Mouse (Mus musculus): Measurements from ENCODE around the gene Olah. TPM values are rescaled to one million over a fixed set of nuclear protein-coding genes. Genes with fewer than 3 reads are reported as not detected.
"Not testable (repeated sequence)": the region's sequence is repeated elsewhere in the genome, so short reads cannot be mapped to it uniquely, and the experiment has no call there.

Olah gene
- polyA plus RNA-seq (2016; fragmentation: Nextera tagmentation; extraction: Ambion mirVana), result not detected in 2 replicates

DNA sequence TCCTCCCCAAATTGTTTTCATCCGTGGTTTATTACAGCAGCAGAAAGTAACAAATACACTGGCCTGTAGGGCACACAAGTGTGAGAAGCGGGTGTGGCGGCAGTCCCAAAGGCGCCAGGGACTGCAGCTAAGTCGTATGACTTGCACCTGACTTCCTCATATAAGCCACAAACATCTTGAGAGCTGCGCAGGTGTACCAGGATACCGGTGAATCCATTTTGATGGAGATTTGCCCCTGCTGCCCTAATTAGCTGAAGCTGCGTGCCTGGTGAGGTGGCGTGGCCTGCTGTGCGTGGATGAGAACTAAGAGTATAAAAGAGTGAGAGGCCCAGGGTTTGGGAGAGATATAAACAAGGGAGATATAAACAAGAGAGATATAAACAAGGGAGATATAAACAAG, at the start of gene Olah:
Olah (minus strand) TSS at position 101 of the 400 bp plus-strand sequence.
- ATAC-seq (ENCODE audit: low FRiP score, low read depth); H3K36me3 ChIP-seq; H3K27ac ChIP-seq (replicated peaks); H3K9ac ChIP-seq (replicated peaks); H3K27me3 ChIP-seq; H3K4me1 ChIP-seq; H3K4me3 ChIP-seq; H3K9me3 ChIP-seq; H3K4me2 ChIP-seq (replicated peaks): not testable (repeated sequence)
- WGBS, result 70% methylated on average over 10 of the region's 10 CpGs

GRCm38 (mm10) chr2:3445984-3446383, 49.0 kb upstream of the Olah start:
- H3K4me3 ChIP-seq, result no peak overlapping the region
- no peak overlapping the region for H3K4me2 ChIP-seq (replicated peaks)
- no peaks in the 10 kb centered on the region for H3K9me3 ChIP-seq
- peaks cover 35% of the 10 kb centered on the region for H3K36me3 ChIP-seq
- H3K27ac ChIP-seq (replicated peaks), result no peak overlapping the region
- no peak for ATAC-seq (ENCODE audit: low FRiP score, low read depth)
- no peaks in the 10 kb centered on the region for H3K4me1 ChIP-seq
- WGBS, result 89% methylated on average over 4 of the region's 4 CpGs
- H3K9ac ChIP-seq (replicated peaks), result no peak overlapping the region
- H3K27me3 ChIP-seq, result no peaks in the 10 kb centered on the region

- no peak for ATAC-seq (ENCODE audit: low FRiP score, low read depth)
- peaks cover 42% of the 10 kb centered on the region for H3K36me3 ChIP-seq
- no peak overlapping the region for H3K27ac ChIP-seq (replicated peaks)
- WGBS, result 89% methylated on average over 7 of the region's 7 CpGs
- no peak overlapping the region for H3K4me3 ChIP-seq
- no peak overlapping the region for H3K9ac ChIP-seq (replicated peaks)
- no peak overlapping the region for H3K4me2 ChIP-seq (replicated peaks)
- no peaks in the 10 kb centered on the region for H3K4me1 ChIP-seq
- no peaks in the 10 kb centered on the region for H3K27me3 ChIP-seq
- H3K9me3 ChIP-seq, result no peaks in the 10 kb centered on the region
These were observed 47.2 kb upstream of the Olah start for GRCm38 (mm10) chr2:3444206-3444605.

GRCm38 (mm10) chr2:3437956-3438355, 40.9 kb upstream of the Olah start:
- H3K9ac ChIP-seq (replicated peaks), result no peak overlapping the region
- no peak for ATAC-seq (ENCODE audit: low FRiP score, low read depth)

DNA sequence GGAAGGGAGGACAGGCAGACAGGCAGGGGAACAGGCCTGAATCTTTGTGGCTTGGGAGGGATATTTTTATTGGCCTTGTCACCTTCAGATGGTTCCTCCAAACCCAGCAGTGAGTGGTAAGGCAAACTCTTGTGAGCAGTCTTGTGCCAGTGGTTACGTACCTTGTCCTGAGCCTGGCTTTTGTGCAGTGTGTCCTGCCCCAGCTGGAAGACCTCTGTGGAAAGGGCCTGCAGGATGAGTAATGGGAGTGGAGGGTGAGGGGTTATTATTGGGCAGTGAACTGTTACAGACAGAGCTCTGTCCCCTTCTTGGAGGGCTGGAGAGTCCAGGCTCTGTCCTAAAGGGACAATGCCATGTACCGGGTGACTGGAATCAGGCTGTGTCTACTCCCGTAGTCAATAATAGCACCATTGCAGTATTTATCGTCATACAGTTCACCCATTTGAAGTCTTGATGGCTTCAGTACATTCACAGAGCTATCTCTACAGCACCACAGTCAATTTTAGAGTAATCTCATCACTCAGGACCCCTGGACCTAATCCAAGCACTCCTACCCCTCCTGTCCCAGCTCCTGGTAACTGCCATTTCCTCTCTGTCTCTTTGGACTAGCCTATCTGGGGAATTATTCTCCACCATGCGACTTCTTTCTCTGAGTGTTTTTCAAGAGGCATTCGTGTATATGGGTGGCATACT, 38.5 kb upstream of the Olah start:
- H3K27ac ChIP-seq (replicated peaks), result no peak overlapping the region
- no peaks in the 10 kb centered on the region for H3K9me3 ChIP-seq
- H3K4me3 ChIP-seq, result no peak overlapping the region
- no peak for ATAC-seq (ENCODE audit: low FRiP score, low read depth)
- H3K36me3 ChIP-seq, result 0 out of 2 replicates have a peak, but pooled peaks cover 16% of the 10 kb centered on the region
- 83% methylated on average over 6 of the region's 6 CpGs for WGBS
- no peaks in the 10 kb centered on the region for H3K27me3 ChIP-seq
- H3K4me2 ChIP-seq (replicated peaks), result no peak overlapping the region
- H3K4me1 ChIP-seq, result no peaks in the 10 kb centered on the region
- no peak overlapping the region for H3K9ac ChIP-seq (replicated peaks)

More at GRCm38 (mm10) chr2:3437956-3438355, 40.9 kb upstream of the Olah start:
- H3K4me1 ChIP-seq, result no peaks in the 10 kb centered on the region
- H3K4me3 ChIP-seq, result no peak overlapping the region
- no peaks in the 10 kb centered on the region for H3K27me3 ChIP-seq
- H3K36me3 ChIP-seq, result peaks cover 20% of the 10 kb centered on the region; the same call in 1 of the 2 replicates
- H3K27ac ChIP-seq (replicated peaks), result no peak overlapping the region
- no peaks in the 10 kb centered on the region for H3K9me3 ChIP-seq
- H3K4me2 ChIP-seq (replicated peaks), result no peak overlapping the region
- WGBS, result 32% methylated on average over 7 of the region's 7 CpGs

- H3K9ac ChIP-seq (replicated peaks), result no peak overlapping the region
- WGBS, result 88% methylated on average over 9 of the region's 9 CpGs
- ATAC-seq (ENCODE audit: low FRiP score, low read depth), result no peak
These were observed 33.9 kb upstream of the Olah start for GRCm38 (mm10) chr2:3430956-3431355.

GRCm38 (mm10) chr2:3424579-3424910, 27.5 kb upstream of the Olah start:
- WGBS, result 14% methylated on average over 10 of the region's 10 CpGs
- Histone ChIP-seq H3K9ac (replicated peaks) (peak overlapping the region; percentile 67), H3K27me3 (no peaks in the 10 kb centered on the region), H3K27ac (replicated peaks) (no peak overlapping the region), H3K36me3 (no peaks in the 10 kb centered on the region), H3K4me2 (replicated peaks) (peak overlapping the region; percentile 76), H3K4me1 (peaks cover 18% of the 10 kb centered on the region), H3K9me3 (no peaks in the 10 kb centered on the region), H3K4me3 (peak overlapping the region; percentile 71)
- ATAC-seq (ENCODE audit: low FRiP score, low read depth), result no peak

More at GRCm38 (mm10) chr2:3430956-3431355, 33.9 kb upstream of the Olah start:
- Histone ChIP-seq H3K4me3 (no peak overlapping the region), H3K4me2 (replicated peaks) (no peak overlapping the region), H3K4me1 (no peaks in the 10 kb centered on the region), H3K27me3 (no peaks in the 10 kb centered on the region), H3K9me3 (no peaks in the 10 kb centered on the region), H3K36me3 (0 out of 2 replicates have a peak, but pooled peaks cover 4% of the 10 kb centered on the region), H3K27ac (replicated peaks) (no peak overlapping the region)

GRCm38 (mm10) chr2:3423841-3424578, 27.0 kb upstream of the Olah start, which contains the start of gene Dclre1c:
Gene Dclre1c, plus strand, starts transcription at chr2:3424131.
- 1% methylated on average over 29 of the region's 29 CpGs for WGBS
- Histone ChIP-seq H3K36me3 (no peaks in the 10 kb centered on the region), H3K4me3 (peak within 1 kb of the TSS; percentile 71), H3K27me3 (no peaks in the 10 kb centered on the region), H3K27ac (replicated peaks) (no peak within 1 kb of the TSS), H3K9ac (replicated peaks) (peak within 1 kb of the TSS; percentile 67), H3K4me1 (peaks cover 18% of the 10 kb centered on the region), H3K4me2 (replicated peaks) (peak within 1 kb of the TSS; percentile 76), H3K9me3 (no peaks in the 10 kb centered on the region)
- ATAC-seq (ENCODE audit: low FRiP score, low read depth), result peak; percentile 98

DNA sequence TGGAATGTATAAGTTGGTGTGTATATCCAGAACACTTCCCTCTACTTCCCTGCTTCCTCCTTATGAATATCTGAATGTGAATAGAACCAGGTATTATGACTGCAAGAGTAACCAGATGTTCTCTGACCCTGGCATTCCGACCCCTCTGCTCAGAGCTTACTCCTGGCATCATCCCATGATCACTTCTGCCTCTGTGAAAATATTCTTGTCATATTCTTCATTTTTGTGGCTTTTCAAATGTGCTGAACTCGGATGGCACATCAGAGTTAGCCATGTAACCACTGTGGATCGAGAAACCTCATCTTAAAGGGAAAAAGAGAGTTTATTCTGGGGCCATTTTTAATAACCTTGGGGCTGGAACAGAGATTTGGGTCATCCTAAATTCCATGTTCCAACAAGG, 25.5 kb upstream of the Olah start, which contains the start of gene Meig1:
Meig1 (minus strand) TSS at position 101 of the 400 bp plus-strand sequence.
- Histone ChIP-seq H3K9ac (replicated peaks) (no peak within 1 kb of the TSS), H3K27me3 (peaks cover 9% of the 10 kb centered on the region; the same call in 1 of the 2 replicates), H3K9me3 (no peaks in the 10 kb centered on the region), H3K4me1 (peaks cover 18% of the 10 kb centered on the region), H3K36me3 (no peaks in the 10 kb centered on the region), H3K4me2 (replicated peaks) (peak within 1 kb of the TSS; percentile 76; the same call in 1 of the 2 replicates), H3K27ac (replicated peaks) (no peak within 1 kb of the TSS), H3K4me3 (no peak within 1 kb of the TSS)
- WGBS, result 72% methylated on average over 3 of the region's 3 CpGs
- ATAC-seq (ENCODE audit: low FRiP score, low read depth), result no peak

DNA sequence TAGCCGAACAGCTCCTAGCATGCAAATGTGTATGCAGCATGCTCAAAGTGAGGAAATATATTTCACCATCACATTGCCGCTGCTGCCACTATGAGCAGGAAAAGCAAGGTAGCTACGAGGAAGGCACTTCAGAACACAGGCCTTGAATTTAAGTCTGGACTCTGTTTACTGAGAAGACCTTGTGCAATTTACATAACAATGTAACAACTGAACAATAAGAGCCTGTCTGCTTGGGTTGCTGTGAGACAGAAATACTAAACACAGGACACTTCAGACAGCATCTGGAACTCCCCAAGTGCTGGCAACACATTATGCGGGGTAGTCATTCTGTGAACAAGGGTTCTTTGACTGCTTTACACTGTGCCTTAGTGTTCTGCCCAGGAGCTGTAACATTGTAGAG, 23.1 kb upstream of the Olah start:
- Histone ChIP-seq H3K4me1 (peaks cover 18% of the 10 kb centered on the region), H3K36me3 (no peaks in the 10 kb centered on the region), H3K27me3 (peaks cover 23% of the 10 kb centered on the region), H3K9me3 (no peaks in the 10 kb centered on the region), H3K27ac (replicated peaks) (peak overlapping the region; percentile 52), H3K4me2 (replicated peaks) (no peak overlapping the region), H3K9ac (replicated peaks) (no peak overlapping the region), H3K4me3 (no peak overlapping the region)
- WGBS, result 36% methylated on average over 4 of the region's 4 CpGs
- ATAC-seq (ENCODE audit: low FRiP score, low read depth), result no peak

DNA sequence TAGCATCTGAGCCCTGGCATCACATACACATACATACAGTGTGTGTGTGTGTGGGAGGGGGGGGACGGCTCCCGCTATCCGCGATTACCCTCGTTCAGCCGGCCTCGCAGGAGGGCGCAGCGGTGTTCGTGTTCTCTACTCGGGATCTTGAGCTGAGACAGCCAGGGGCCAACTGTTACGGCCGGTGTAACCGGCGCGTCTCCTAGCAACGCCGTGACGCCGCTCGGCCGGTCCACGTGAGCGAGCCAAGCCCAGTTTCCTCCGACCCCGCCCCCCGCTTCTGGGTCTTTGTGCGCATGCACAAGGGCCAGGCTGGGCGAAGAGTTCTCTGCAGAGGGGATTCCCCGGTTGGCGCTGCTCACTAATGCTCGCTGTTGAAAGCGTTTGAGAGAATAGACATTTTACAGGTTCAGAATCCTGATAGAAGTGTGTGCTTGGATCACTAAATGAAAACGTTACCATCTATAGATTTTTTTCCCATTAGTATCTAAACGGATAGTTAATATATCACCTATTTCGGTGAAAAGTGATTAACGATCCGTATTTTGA, 21.9 kb upstream of the Olah start:
- Histone ChIP-seq H3K9ac (replicated peaks) (no peak overlapping the region; the same call in 1 of the 2 replicates), H3K9me3 (no peaks in the 10 kb centered on the region), H3K27ac (replicated peaks) (no peak overlapping the region), H3K27me3 (peaks cover 24% of the 10 kb centered on the region), H3K4me1 (peaks cover 12% of the 10 kb centered on the region), H3K36me3 (no peaks in the 10 kb centered on the region), H3K4me3 (peak overlapping the region; percentile 46), H3K4me2 (replicated peaks) (peak overlapping the region; percentile 63)
- peak; percentile 94 for ATAC-seq (ENCODE audit: low FRiP score, low read depth)
- 2% methylated on average over 38 of the region's 38 CpGs for WGBS

- no peak for ATAC-seq (ENCODE audit: low FRiP score, low read depth)
- Histone ChIP-seq H3K9me3 (no peaks in the 10 kb centered on the region), H3K4me2 (replicated peaks) (no peak overlapping the region), H3K4me1 (peaks cover 8% of the 10 kb centered on the region), H3K27me3 (peaks cover 24% of the 10 kb centered on the region), H3K9ac (replicated peaks) (no peak overlapping the region), H3K27ac (replicated peaks) (no peak overlapping the region), H3K4me3 (no peak overlapping the region), H3K36me3 (no peaks in the 10 kb centered on the region)
- 69% methylated on average over 1 of the region's 1 CpGs for WGBS
These were observed 18.7 kb upstream of the Olah start for GRCm38 (mm10) chr2:3415676-3416075.

All from midbrain, embryonic 12.5 days (tissue).